Mouse (Mus musculus) embryonic facial prominence, embryonic 15.5 days (tissue): ENCODE data around the gene Grem1. TPM values are rescaled to one million over a fixed set of nuclear protein-coding genes. Genes with fewer than 3 reads are reported as not detected.

ENCODE experiments used
- polyA plus RNA-seq: library from polyadenylated mRNA; unstranded; fragments of >200 nt; fragmentation: Nextera tagmentation; extraction: Ambion mirVana; gene quantifications from 2 replicates; pipeline ENCODE4 v1.2.1, GENCODE M21; 2015

Grem1 gene
- polyA plus RNA-seq, 1 experiment from 2014 or later: 1.5 TPM

Other genes starting within 250 kb of the Grem1 start
- gene Scg5, start 70.5 kb upstream of the Grem1 start, polyA plus RNA-seq: 3.2 and 4.1 TPM in 2 replicates
- 19.3 and 20.1 TPM in 2 replicates for gene Arhgap11a, start 90.0 kb upstream of the Grem1 start, polyA plus RNA-seq